Mouse (Mus musculus) frontal cortex, postnatal 25 days (tissue): ENCODE results near the gene Clasrp.

Source experiments
- DNase-seq, 2 experiments: peaks; one replicate each; pipeline ENCODE4 v3.0.0; 2022; ENCODE audit warnings: low spot score in 2 of 2

Gene Clasrp

GRCm38 (mm10) chr7:19603849-19604605 is at the start of gene Clasrp:
TSS of gene Clasrp (minus strand) at chr7:19604486.
- peak; percentile 80 to 90 for DNase-seq

DNA sequence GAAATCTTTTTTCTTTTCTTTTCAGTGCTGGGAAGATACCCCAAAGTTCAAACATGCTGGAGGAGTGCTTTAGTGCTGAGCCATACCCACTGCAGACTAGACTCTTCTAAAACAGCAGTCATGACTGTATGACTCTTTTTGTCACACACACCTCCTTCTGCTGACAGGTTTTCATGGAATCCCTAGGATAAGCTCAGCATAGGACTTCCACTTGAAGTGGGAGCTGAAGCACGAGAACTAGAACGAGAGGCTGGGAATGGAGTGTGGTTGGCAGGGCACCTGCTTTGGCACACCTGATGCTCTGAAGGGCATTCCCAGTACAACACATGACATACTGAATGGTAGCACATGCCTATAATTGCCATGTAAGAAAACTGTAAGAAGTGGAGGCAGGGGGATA is 48.3 kb upstream of the Clasrp start:
- no peak for DNase-seq

GRCm38 (mm10) chr7:19651063-19651786 is 46.9 kb upstream of the Clasrp start:
- DNase-seq: no peak

DNA sequence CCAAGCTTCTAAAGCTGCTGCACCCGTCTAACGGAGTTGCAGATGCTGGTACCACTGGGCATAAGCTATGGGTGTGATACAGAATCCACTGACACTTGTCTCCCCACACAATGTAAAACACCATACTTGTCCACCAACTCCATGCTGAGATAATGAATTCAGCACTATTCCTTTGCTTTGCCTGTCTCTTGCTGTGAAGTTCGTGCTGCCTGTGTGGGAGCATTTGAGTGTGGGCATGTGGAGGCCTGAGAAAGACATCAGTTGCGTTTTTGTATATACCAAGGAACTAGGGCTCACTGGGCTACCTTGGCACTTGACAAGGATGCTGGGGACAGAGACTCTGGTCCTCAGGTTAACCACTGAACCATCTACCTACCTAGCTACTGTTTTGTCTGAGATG is 36.9 kb upstream of the Clasrp start:
- DNase-seq: no peak

DNA sequence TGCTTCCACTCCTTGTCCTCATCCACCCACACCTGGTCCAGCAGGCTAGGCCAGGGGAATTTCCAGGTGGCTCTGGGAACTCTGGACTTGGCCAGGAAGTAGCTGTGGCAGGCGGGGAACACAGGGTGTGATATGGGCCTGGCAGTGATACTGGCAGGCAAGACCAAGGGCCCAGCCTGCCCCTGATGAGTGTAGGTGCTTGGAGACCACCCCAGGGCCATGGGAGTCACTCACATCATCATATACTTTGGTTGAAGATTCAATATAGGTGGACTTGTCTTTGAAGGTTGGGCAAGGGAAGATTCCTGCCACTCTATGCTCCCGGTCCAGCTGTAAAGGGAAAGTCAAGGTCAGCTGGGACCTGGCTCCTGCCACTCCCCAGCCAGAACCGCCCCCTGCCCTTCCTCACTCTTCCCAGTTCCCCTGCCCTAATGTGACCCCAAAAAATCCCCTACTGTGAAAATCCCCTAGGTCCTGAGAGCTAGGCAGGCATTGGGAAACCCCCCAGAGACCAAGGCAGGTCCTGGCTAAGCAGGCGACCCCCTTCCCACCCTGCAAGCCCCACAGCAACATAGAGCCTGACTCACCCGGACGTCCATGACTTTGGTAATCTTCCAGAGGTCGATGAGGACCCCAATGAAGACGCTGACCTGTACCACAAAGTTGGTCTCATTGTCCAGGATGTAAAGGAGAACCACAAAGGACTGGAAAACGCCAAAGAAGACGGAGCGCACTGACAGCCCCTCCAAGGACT is 31.0 kb upstream of the Clasrp start:
- no peak for DNase-seq

DNA sequence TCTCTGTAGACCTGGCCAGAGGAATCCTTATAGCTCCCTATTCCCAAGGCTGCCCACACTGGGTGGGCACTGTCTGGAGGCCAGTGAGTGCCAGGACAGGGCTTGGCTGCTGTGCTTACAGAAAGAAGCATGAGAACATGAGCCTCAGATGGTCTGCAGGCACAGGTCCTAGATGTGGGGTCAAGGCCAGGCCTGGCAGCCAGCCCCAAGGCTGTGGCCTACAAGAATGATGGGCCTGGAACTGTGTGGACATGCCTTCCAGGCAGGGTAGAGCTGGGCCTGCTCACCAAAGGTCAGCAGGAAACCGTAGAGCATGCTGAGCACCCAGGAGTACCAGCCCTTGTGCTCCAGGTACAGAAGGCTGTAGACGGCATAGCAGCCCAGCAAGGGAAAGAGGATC is 30.3 kb upstream of the Clasrp start:
- DNase-seq: no peak

DNA sequence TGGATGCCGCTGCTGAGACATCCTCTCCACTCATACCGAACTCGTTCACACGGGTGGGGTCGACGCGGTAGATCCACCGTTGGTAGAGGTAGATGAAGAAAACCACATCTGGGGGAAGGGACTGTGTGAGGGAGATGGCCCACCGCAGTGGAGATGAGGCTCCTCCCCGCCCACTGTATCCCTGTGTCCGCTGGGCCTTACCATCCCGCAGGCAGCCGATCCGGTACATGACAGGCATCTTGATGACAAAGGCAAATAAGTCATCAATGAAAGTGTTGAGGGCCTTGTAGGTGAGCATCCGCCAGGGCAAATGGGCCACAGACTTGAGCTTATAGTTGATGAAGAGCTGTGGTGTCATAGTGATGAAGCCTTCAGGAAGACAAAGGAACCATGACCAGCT is 29.6 kb upstream of the Clasrp start:
- no peak for DNase-seq

DNA sequence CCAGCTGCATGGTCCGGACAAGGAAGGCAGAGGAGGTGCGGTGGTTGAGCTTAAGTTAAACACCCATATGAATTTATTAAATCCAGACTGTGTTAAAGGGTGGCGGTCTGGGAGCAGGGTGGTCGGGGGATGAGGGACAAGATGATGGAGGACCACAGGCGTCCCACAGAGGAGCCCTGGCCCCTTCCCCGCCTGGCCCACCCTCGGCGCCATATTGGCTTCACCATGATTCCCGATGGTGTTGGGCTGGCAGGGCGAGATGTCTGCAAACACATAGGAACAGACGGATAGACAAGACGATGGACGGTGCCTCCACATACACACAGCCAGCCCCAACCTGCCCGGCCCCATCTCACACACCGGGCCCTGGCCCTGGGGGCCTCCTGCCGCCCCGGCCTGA is 28.9 kb upstream of the Clasrp start:
- DNase-seq: no peak

DNA sequence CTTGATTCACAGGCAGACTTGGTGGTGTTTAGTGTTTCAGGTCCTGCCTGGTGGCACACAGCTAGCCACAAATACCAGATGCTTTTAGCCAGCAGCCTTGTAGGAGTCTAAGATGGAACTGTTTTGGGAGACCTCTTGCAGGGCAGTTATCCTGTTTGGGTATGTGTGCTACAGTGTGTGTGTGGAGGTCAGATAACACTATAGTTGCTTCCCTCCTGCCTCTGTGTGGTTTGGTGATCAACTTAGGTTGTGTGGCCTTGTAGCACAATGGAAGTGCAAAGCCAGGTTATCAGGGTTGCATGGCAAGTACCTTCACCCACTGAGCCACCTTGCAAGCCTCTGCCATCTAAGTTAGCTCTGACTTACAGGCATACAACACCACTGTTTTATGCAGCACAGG is 28.4 kb upstream of the Clasrp start:
- DNase-seq: no peak

DNA sequence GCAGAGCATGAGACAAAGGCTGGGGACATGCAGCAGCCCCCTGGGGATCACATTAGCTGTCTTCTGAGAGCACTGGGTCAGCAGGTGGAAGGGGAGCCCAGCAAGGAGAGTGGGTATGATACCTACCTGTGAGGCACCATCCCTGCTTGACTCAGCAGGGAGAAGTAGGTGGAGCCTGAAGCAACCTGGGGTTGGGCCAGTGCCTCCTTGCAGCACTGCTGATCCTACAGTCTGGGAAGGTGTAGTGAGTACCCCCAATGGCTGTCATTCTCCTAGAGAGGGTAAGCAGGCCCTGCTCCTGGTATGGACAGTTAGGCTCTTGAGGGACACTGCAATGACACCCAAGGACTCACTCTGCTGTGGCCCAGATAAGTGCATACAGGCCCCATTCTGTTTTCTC is 28.0 kb upstream of the Clasrp start:
- no peak for DNase-seq

DNA sequence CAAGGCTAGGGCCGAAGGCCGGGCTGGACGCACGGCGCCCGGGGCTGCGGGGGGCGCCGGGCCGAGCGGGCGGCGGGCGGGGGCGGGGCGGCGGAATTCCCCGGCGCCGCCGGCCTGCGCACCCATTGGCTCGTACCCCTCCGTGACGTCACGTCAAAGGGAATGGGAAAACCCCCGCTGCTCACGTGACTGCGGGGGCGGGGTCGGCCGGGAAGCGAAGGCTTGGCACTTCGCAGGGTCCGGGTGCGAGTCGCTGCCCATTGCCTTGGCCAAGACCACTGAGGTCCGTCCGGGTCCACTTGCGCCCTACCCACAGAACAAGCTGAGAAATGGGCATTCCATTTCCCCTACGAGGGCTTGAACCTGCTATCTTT is 25.1 kb upstream of the Clasrp start, which contains the start of gene Relb:
TSS of gene Relb (minus strand) at position 78 of the 374 bp plus-strand sequence.
- DNase-seq: peak; percentile 74 to 85

GRCm38 (mm10) chr7:19628536-19629360 is 24.5 kb upstream of the Clasrp start:
- DNase-seq: peak; percentile 69 to 81

- DNase-seq: no peak
These were observed 23.9 kb upstream of the Clasrp start for GRCm38 (mm10) chr7:19628192-19628535.

DNA sequence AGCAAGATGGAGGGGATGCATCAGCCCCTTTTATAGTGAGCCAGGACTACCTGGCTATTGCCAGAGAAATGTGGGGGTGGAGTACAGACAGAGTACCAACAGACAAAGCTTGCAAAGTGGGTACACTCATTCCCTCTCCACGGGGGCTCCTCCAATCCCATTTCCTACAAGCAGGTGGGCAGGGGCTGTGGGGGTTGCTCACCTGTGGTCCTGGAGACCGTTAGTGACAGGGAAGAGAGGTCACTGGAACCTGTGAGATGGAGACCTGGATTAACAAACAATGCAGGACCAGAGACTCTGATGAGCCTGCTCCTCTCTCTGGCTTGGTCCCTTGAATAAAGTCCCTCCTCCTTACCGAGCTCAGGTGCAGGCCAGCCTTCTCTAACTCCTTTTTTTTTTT is 23.4 kb upstream of the Clasrp start:
- no peak for DNase-seq

- DNase-seq: no peak
These were observed 19.1 kb upstream of the Clasrp start for GRCm38 (mm10) chr7:19623433-19623832.

DNA sequence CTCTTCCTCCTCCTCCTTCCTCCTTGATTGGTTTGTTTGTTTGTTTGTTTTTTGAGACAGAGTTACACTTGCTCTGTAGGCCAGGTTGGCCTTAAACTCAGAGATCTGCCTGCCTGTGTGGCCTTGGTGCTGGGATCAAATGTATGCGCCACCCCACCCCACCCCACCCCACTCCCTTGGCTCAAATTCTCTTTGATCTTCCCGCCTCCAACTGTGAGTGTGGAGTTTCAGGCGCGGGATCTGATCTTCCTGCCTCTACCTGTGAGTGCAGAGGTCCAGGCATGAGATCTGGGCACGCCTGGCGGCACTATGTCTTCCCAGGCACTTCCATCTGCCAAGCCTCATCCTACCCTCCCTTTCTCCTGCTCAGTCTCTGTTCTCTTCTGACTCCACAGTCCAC is 18.0 kb upstream of the Clasrp start:
- no peak for DNase-seq

- DNase-seq: peak in 1 of 2 experiments; percentile 33
These were observed 16.5 kb upstream of the Clasrp start for GRCm38 (mm10) chr7:19620811-19621210.

GRCm38 (mm10) chr7:19619004-19619801 is 14.9 kb upstream of the Clasrp start:
- peak; percentile 47 to 66 for DNase-seq

DNA sequence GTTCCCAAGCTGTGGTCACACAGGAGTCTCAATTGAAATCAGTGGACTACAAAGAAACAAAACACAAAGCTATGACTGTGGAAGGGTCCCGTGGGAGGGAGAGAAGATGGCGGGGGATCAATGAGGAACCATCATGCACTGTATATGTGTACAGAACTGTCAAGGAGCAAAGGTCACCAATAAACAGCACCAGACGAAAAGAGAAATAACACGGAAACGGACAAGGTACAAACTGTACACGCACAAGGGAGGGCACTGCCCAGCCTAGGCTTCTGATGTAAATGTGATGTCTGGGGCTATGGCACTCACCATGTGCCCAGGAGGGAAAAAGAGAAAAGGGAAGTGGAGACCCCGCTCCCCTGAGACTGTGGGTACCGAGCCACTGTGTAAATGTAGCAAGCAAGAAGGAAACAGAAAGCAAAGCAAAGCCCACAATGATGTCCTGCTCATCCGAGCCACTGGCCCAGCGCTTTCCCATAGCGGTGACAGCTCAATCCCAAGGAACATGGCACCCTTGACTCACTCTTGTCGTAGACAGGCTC is 10.8 kb upstream of the Clasrp start:
- DNase-seq: no peak

GRCm38 (mm10) chr7:19610969-19611368 is 6.7 kb upstream of the Clasrp start:
- DNase-seq: no peak
